Mouse (Mus musculus): ENCODE results near the gene Olfr64. TPM values are rescaled to one million over a fixed set of nuclear protein-coding genes. Genes with fewer than 3 reads are reported as not detected.

Olfr64 gene
- polyA plus RNA-seq, 1 experiment, result not detected

Other genes starting within 250 kb of the Olfr64 start
- gene Olfr623, start 230.8 kb downstream of the Olfr64 start, polyA plus RNA-seq (2012; rRNA removed), result not detected in 2 replicates
- 0.02 TPM in 1 of 2 replicates, not detected in the other for gene Olfr624, start 223.3 kb downstream of the Olfr64 start, polyA plus RNA-seq (2012; rRNA removed)
- gene Olfr625-ps1, start 211.8 kb downstream of the Olfr64 start, polyA plus RNA-seq (2012; rRNA removed), result not detected in 2 replicates
- gene Olfr243, start 179.8 kb downstream of the Olfr64 start, polyA plus RNA-seq (2012; rRNA removed), result not detected in 2 replicates
- not detected in 2 replicates for gene Olfr628, start 164.1 kb downstream of the Olfr64 start, polyA plus RNA-seq (2012; rRNA removed)
- gene Olfr629, start 149.5 kb downstream of the Olfr64 start, polyA plus RNA-seq (2012; rRNA removed), result not detected in 2 replicates
- not detected in 2 replicates for gene Olfr630, start 137.2 kb downstream of the Olfr64 start, polyA plus RNA-seq (2012; rRNA removed)
- gene Olfr69, start 122.9 kb downstream of the Olfr64 start, polyA plus RNA-seq (2012; rRNA removed), result not detected in 2 replicates
- not detected in 2 replicates for gene Olfr68, start 114.8 kb downstream of the Olfr64 start, polyA plus RNA-seq (2012; rRNA removed)
- gene Olfr67, start 102.7 kb downstream of the Olfr64 start, polyA plus RNA-seq (2012; rRNA removed), result not detected in 2 replicates
- gene Hbb-bt, start 80.5 kb downstream of the Olfr64 start, polyA plus RNA-seq (2012; rRNA removed), result 66.4 and 91.1 TPM in 2 replicates
- gene Hbb-bs, start 66.4 kb downstream of the Olfr64 start, polyA plus RNA-seq (2012; rRNA removed), result 468 and 610 TPM in 2 replicates
- gene Hbb-bh2, start 54.0 kb downstream of the Olfr64 start, polyA plus RNA-seq (2012; rRNA removed), result not detected in 2 replicates
- 2.1 and 9.1 TPM in 2 replicates for gene Hbb-bh1, start 51.3 kb downstream of the Olfr64 start, polyA plus RNA-seq (2012; rRNA removed)
- gene Hbb-y, start 41.3 kb downstream of the Olfr64 start, polyA plus RNA-seq (2012; rRNA removed), result 20.5 and 59.2 TPM in 2 replicates
- not detected in 2 replicates for gene Olfr66, start 8.2 kb downstream of the Olfr64 start, polyA plus RNA-seq (2012; rRNA removed)
- not detected in 2 replicates for gene Olfr65, start 9.0 kb upstream of the Olfr64 start, polyA plus RNA-seq (2012; rRNA removed)
- not detected in 2 replicates for gene Olfr631, start 34.3 kb upstream of the Olfr64 start, polyA plus RNA-seq (2012; rRNA removed)
- not detected in 2 replicates for gene Olfr632, start 39.9 kb upstream of the Olfr64 start, polyA plus RNA-seq (2012; rRNA removed)
- gene Olfr633, start 50.0 kb upstream of the Olfr64 start, polyA plus RNA-seq (2012; rRNA removed), result not detected in 2 replicates
- not detected in 2 replicates for gene Olfr635, start 76.7 kb upstream of the Olfr64 start, polyA plus RNA-seq (2012; rRNA removed)
- gene Olfr638, start 104.3 kb upstream of the Olfr64 start, polyA plus RNA-seq (2012; rRNA removed), result not detected in 2 replicates
- not detected in 2 replicates for gene Olfr639, start 122.8 kb upstream of the Olfr64 start, polyA plus RNA-seq (2012; rRNA removed)
- 0.11 TPM in 1 of 2 replicates, not detected in the other for gene Olfr640, start 131.1 kb upstream of the Olfr64 start, polyA plus RNA-seq (2012; rRNA removed)
- gene Olfr641, start 141.0 kb upstream of the Olfr64 start, polyA plus RNA-seq (2012; rRNA removed), result not detected in 2 replicates
- gene Olfr642, start 158.2 kb upstream of the Olfr64 start, polyA plus RNA-seq (2012; rRNA removed), result not detected in 2 replicates
- not detected in 2 replicates for gene 4930516K23Rik, start 167.0 kb upstream of the Olfr64 start, polyA plus RNA-seq (2012; rRNA removed)
- 0.02 TPM in 1 of 2 replicates, not detected in the other for gene Olfr644, start 177.4 kb upstream of the Olfr64 start, polyA plus RNA-seq (2012; rRNA removed)
- not detected in 2 replicates for gene Olfr645, start 191.0 kb upstream of the Olfr64 start, polyA plus RNA-seq (2012; rRNA removed)
- not detected in 2 replicates for gene Olfr646, start 210.4 kb upstream of the Olfr64 start, polyA plus RNA-seq (2012; rRNA removed)
- not detected in 2 replicates for gene Ubqln5, start 235.3 kb upstream of the Olfr64 start, polyA plus RNA-seq (2012; rRNA removed)
- not detected in 2 replicates for gene Olfr643, start 242.9 kb upstream of the Olfr64 start, polyA plus RNA-seq (2012; rRNA removed)
- not detected in 2 replicates for gene Ubqln3, start 248.8 kb upstream of the Olfr64 start, polyA plus RNA-seq (2012; rRNA removed)

Data from frontal cortex, adult 2 months (tissue).